Mouse (Mus musculus): ENCODE data around the gene Naxe. TPM values are rescaled to one million over a fixed set of nuclear protein-coding genes. Genes with fewer than 3 reads are reported as not detected.

Naxe gene
- polyA plus RNA-seq (2012; rRNA removed): 25.0 and 26.1 TPM in 2 replicates
- polyA plus RNA-seq (2014; fragmentation: Nextera tagmentation; extraction: Ambion mirVana): 59.6 and 67.7 TPM in 2 replicates

DNA sequence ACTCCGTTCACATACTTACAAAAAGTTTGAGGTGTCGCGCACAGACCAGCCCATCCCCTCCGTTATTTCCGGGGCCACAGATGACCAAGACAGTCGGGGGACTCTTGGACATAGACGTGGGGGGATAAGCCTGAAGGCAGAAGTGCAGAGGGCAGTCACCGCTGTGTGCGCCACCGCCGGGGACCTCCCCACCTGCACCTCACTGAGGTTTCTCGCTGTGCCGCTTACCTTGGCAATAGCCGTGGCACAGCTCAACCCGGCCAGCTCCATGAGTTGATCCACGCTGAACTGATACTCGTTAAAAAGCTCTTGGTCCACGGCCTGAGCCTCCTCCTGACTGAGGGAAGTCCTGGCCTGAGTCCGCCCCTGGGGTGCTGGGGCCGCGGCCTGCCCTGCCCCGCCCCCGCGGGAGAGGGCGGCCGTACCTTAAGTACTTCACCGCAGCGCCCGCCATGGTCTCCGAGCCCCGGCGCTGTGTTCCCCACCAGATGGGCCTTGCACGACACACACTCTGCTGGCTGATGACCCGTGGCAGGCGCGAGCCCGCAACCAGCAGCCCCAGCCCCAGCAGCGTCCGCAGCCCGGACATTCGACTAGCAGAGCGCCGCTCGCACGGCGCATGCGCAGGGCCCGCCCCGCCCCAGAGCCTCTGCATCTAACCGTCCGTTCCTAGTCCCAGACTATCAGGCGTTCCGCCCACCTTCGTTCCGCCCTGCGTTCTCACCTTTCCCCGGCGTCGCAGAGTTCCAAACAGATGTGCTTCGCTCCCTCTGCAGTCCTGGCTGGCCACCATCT, at the start of gene Naxe:
Naxe (minus strand) TSS at position 594 of the 795 bp plus-strand sequence.
- DNase-seq (ENCODE audit: low read depth in 3 of 3, low spot score in 3 of 3): peak; percentile 75 to 81 (median 76)
- no peaks in the 10 kb centered on the region for H3K9me3 ChIP-seq (ENCODE audit: control insufficient read depth, low read length)
- H3K27ac ChIP-seq: no peak within 1 kb of the TSS
- peak within 1 kb of the TSS; percentile 59 for H3K9ac ChIP-seq (replicated peaks)
- no peaks in the 10 kb centered on the region; a peak in 3 of 4 replicates for H3K4me1 ChIP-seq (replicated peaks; ENCODE audit: control insufficient read depth in 2 of 2, insufficient read depth in 2 of 2, low read length in 1 of 2)
- ATAC-seq (ENCODE audit: insufficient read depth): peak; percentile 92
- no peaks in the 10 kb centered on the region for H3K27me3 ChIP-seq (ENCODE audit: control insufficient read depth, insufficient read depth, low read length)
- peak within 1 kb of the TSS; percentile 90 for H3K4me2 ChIP-seq (ENCODE audit: low read depth)
- H3K4me3 ChIP-seq (ENCODE audit: insufficient read depth in 1 of 2, low read depth in 2 of 2, low read length in 2 of 2): peak within 1 kb of the TSS; percentile 63 to 91
- peaks cover 14% of the 10 kb centered on the region for H3K36me3 ChIP-seq (replicated peaks; ENCODE audit: control insufficient read depth, insufficient read depth, low read depth)
- TF ChIP-seq EP300 (IDR thresholded peaks at IDR 0.05; ENCODE audit: low read depth) (no peak), CTCF (IDR thresholded peaks at IDR 0.05; ENCODE audit: low read depth) (no peak)
- under 1% methylated on average over 59 of the region's 60 CpGs for WGBS (ENCODE audit: insufficient replicate concordance)

DNA sequence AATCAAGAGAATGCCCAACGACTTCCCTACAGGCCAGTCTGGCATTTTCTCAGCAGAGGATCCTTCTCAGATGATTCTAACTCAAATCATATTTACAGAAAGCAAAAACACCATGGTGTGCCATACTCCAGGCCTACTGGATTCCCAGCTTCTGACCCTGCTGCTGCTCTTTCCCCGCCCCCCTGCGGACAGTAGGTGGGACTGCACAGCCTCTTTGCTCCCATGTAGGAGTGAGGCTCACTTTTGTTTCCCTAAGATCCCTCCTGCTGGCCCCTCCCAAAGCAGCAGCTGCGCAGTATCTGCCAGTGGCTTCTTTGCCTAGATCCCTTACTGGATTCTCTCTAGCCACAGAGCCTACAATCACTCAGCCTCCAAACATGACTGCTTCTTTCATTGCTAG, 47.8 kb upstream of the Naxe start:
- H3K27ac ChIP-seq: no peak overlapping the region
- DNase-seq (ENCODE audit: low read depth in 3 of 3, low spot score in 3 of 3): no peak
- peaks cover 9% of the 10 kb centered on the region for H3K36me3 ChIP-seq (replicated peaks; ENCODE audit: control insufficient read depth, insufficient read depth, low read depth)
- no peak overlapping the region for H3K4me3 ChIP-seq (ENCODE audit: insufficient read depth in 1 of 2, low read depth in 2 of 2, low read length in 2 of 2)
- no peak for ATAC-seq (ENCODE audit: insufficient read depth)
- H3K9me3 ChIP-seq (ENCODE audit: control insufficient read depth, low read length): no peaks in the 10 kb centered on the region
- no peaks in the 10 kb centered on the region for H3K4me1 ChIP-seq (replicated peaks; ENCODE audit: control insufficient read depth in 2 of 2, insufficient read depth in 2 of 2, low read length in 1 of 2)
- 83% methylated on average over 4 of the region's 4 CpGs for WGBS (ENCODE audit: insufficient replicate concordance)
- H3K4me2 ChIP-seq (ENCODE audit: low read depth): no peak overlapping the region
- no peaks in the 10 kb centered on the region for H3K27me3 ChIP-seq (ENCODE audit: control insufficient read depth, insufficient read depth, low read length)
- H3K9ac ChIP-seq (replicated peaks): no peak overlapping the region
- no peak for TF ChIP-seq CTCF (IDR thresholded peaks at IDR 0.05; ENCODE audit: low read depth)
- no peak for TF ChIP-seq EP300 (IDR thresholded peaks at IDR 0.05; ENCODE audit: low read depth)

DNA sequence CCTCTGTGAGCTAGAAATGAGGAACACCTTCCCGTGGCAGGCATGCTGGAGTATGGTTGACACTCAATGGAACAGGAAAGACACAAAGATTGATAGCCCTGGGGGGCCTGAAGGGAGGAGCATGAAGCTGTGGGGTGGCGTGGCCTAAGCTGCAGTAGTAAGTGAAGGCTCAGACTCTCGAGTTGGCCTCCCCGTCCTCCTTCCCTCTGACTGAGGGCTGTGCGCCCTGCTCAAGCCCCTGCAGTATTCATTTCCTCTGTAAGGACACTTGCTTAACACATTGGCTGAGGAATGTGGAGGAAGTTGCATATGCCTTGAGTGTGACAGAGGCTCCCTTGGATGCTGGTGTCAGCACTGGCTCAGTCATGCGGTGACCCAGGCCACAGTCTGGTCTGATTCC, 44.3 kb upstream of the Naxe start:
- ATAC-seq (ENCODE audit: insufficient read depth): peak; percentile 55
- H3K36me3 ChIP-seq (replicated peaks; ENCODE audit: control insufficient read depth, insufficient read depth, low read depth): peaks cover 12% of the 10 kb centered on the region

DNA sequence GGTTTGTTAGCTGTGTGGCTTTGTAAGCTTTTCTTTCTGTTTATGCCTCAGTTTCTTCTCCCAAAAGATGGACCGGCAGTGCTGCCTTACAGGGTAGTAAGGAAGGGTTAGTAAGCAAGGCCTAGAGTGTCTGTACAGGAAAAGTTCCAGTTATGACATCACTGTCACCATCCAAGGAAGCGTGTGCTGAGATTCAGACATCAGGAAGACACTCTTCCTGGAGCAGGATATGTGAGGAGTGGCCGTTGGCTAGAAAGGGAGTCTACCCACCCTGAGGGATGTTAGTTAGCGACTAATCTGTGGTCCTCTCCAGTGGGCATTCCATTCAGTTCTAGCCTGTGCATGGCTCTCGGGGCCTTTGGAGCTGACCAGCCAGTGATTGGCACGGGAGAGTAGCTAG, 43.9 kb upstream of the Naxe start:
- Histone ChIP-seq H3K9me3 (ENCODE audit: control insufficient read depth, low read length) (no peaks in the 10 kb centered on the region), H3K27me3 (ENCODE audit: control insufficient read depth, insufficient read depth, low read length) (no peaks in the 10 kb centered on the region), H3K4me3 (ENCODE audit: insufficient read depth in 1 of 2, low read depth in 2 of 2, low read length in 2 of 2) (no peak overlapping the region), H3K27ac (no peak overlapping the region), H3K4me1 (replicated peaks; ENCODE audit: control insufficient read depth in 2 of 2, insufficient read depth in 2 of 2, low read length in 1 of 2) (no peaks in the 10 kb centered on the region), H3K4me2 (ENCODE audit: low read depth) (no peak overlapping the region), H3K36me3 (replicated peaks; ENCODE audit: control insufficient read depth, insufficient read depth, low read depth) (peaks cover 12% of the 10 kb centered on the region), H3K9ac (replicated peaks) (no peak overlapping the region)
- DNase-seq (ENCODE audit: low read depth in 3 of 3, low spot score in 3 of 3): no peak
- 56% methylated on average over 6 of the region's 6 CpGs for WGBS (ENCODE audit: insufficient replicate concordance)
- ATAC-seq (ENCODE audit: insufficient read depth): no peak
- TF ChIP-seq CTCF (IDR thresholded peaks at IDR 0.05; ENCODE audit: low read depth) (no peak), EP300 (IDR thresholded peaks at IDR 0.05; ENCODE audit: low read depth) (no peak)

More for the DNA sequence above, 44.3 kb upstream of the Naxe start:
- Histone ChIP-seq H3K27ac (no peak overlapping the region), H3K27me3 (ENCODE audit: control insufficient read depth, insufficient read depth, low read length) (no peaks in the 10 kb centered on the region), H3K4me3 (ENCODE audit: insufficient read depth in 1 of 2, low read depth in 2 of 2, low read length in 2 of 2) (no peak overlapping the region), H3K4me2 (ENCODE audit: low read depth) (no peak overlapping the region), H3K9me3 (ENCODE audit: control insufficient read depth, low read length) (no peaks in the 10 kb centered on the region), H3K9ac (replicated peaks) (no peak overlapping the region), H3K4me1 (replicated peaks; ENCODE audit: control insufficient read depth in 2 of 2, insufficient read depth in 2 of 2, low read length in 1 of 2) (no peaks in the 10 kb centered on the region)
- no peak for TF ChIP-seq EP300 (IDR thresholded peaks at IDR 0.05; ENCODE audit: low read depth)
- TF ChIP-seq CTCF (IDR thresholded peaks at IDR 0.05; ENCODE audit: low read depth): no peak
- WGBS (ENCODE audit: insufficient replicate concordance): 47% methylated on average over 6 of the region's 6 CpGs
- DNase-seq (ENCODE audit: low read depth in 3 of 3, low spot score in 3 of 3): no peak

DNA sequence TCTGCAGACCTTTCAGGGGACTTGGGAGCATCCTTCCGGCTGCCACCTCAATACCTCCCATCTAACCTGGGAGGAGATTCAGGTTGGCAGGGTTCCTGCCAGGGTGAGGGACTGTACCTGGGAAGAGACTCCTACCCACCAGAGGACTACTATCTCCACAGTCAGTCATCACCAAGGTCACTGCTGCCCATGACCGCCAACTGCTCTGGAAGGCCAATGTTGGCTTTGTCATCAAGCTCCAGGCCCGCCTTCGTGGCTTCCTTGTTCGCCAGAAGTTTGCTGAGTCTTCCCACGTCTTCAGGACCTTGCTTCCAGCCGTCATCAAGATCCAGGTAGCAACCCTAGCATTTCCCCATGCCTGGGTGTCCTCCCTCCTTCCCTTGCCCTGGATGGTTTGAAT, 43.4 kb upstream of the Naxe start:
- no peak for ATAC-seq (ENCODE audit: insufficient read depth)
- peaks cover 12% of the 10 kb centered on the region for H3K36me3 ChIP-seq (replicated peaks; ENCODE audit: control insufficient read depth, insufficient read depth, low read depth)
- H3K4me2 ChIP-seq (ENCODE audit: low read depth): no peak overlapping the region
- H3K9me3 ChIP-seq (ENCODE audit: control insufficient read depth, low read length): no peaks in the 10 kb centered on the region
- no peak overlapping the region for H3K27ac ChIP-seq
- TF ChIP-seq EP300 (IDR thresholded peaks at IDR 0.05; ENCODE audit: low read depth) (no peak), CTCF (IDR thresholded peaks at IDR 0.05; ENCODE audit: low read depth) (no peak)
- no peak overlapping the region for H3K4me3 ChIP-seq (ENCODE audit: insufficient read depth in 1 of 2, low read depth in 2 of 2, low read length in 2 of 2)
- no peak for DNase-seq (ENCODE audit: low read depth in 3 of 3, low spot score in 3 of 3)
- WGBS (ENCODE audit: insufficient replicate concordance): 78% methylated on average over 7 of the region's 7 CpGs
- no peaks in the 10 kb centered on the region for H3K4me1 ChIP-seq (replicated peaks; ENCODE audit: control insufficient read depth in 2 of 2, insufficient read depth in 2 of 2, low read length in 1 of 2)
- no peak overlapping the region for H3K9ac ChIP-seq (replicated peaks)
- no peaks in the 10 kb centered on the region for H3K27me3 ChIP-seq (ENCODE audit: control insufficient read depth, insufficient read depth, low read length)

All from liver, embryonic 14.5 days (tissue).